Mouse (Mus musculus) testis, adult 2 months (tissue): Measurements from ENCODE around the gene Mlec. TPM values are rescaled to one million over a fixed set of nuclear protein-coding genes. Genes with fewer than 3 reads are reported as not detected.

Source experiments
- H3K27ac ChIP-seq: fragments of 200-500 bp; 2 replicates; pipeline ENCODE4 v1.5.1; 2012; ENCODE audit warnings: low read depth, low read length; ENCODE audit not compliant: control insufficient read depth, insufficient read depth
- H3K27me3 ChIP-seq: fragments of 200-500 bp; 2 replicates; pipeline ENCODE4 v1.6.1; 2012; ENCODE audit warnings: mild to moderate bottlenecking, low read length, moderate library complexity; ENCODE audit not compliant: control insufficient read depth, insufficient read depth
- H3K36me3 ChIP-seq: fragments of 200-500 bp; 2 replicates; pipeline ENCODE4 v1.6.1; 2012; ENCODE audit warnings: mild to moderate bottlenecking, low read length; ENCODE audit not compliant: control insufficient read depth, insufficient read depth
- H3K4me1 ChIP-seq: fragments of 200-500 bp; 2 replicates; pipeline ENCODE4 v1.6.1; 2012; ENCODE audit warnings: low read length; ENCODE audit not compliant: control insufficient read depth, insufficient read depth
- H3K4me3 ChIP-seq: fragments of 200-500 bp; 2 replicates; pipeline ENCODE4 v1.5.1; 2012; ENCODE audit warnings: low read depth, mild to moderate bottlenecking, low read length, moderate library complexity, mixed read lengths; ENCODE audit not compliant: control insufficient read depth
- CTCF ChIP-seq: fragments of 200-500 bp; IDR thresholded peaks from 2 replicates; pipeline ENCODE4 v1.5.1; 2012; ENCODE audit warnings: low read depth, mild to moderate bottlenecking, inconsistent platforms, low read length, moderate library complexity; ENCODE audit not compliant: control insufficient read depth, insufficient read depth, insufficient replicate concordance
- POLR2A ChIP-seq: fragments of 200-500 bp; IDR thresholded peaks from 2 replicates; pipeline ENCODE4 v1.6.1; 2012; ENCODE audit warnings: low read depth, mild to moderate bottlenecking, inconsistent platforms, low read length, moderate library complexity; ENCODE audit not compliant: control insufficient read depth
- polyA plus RNA-seq: library from polyadenylated mRNA; depleted of rRNA; stranded (reverse); fragments of >200 nt; gene quantifications from 2 replicates; pipeline ENCODE4 v1.2.3, GENCODE M21; 2012

Gene Mlec
- polyA plus RNA-seq, 1 experiment: 115 TPM

GRCm38 (mm10) chr5:115144471-115144870, 13.5 kb downstream of the Mlec start:
- TF ChIP-seq POLR2A (no peak), CTCF (no peak)
- Histone ChIP-seq H3K27me3 (no peaks in the 10 kb centered on the region), H3K4me3 (no peak overlapping the region), H3K4me1 (no peaks in the 10 kb centered on the region), H3K36me3 (no peaks in the 10 kb centered on the region; the same call in none of the 2 replicates), H3K27ac (no peak overlapping the region)

GRCm38 (mm10) chr5:115143552-115143951, 14.4 kb downstream of the Mlec start:
- H3K36me3 ChIP-seq: no peaks in the 10 kb centered on the region; the same call in none of the 2 replicates
- TF ChIP-seq POLR2A (no peak), CTCF (no peak)
- no peak overlapping the region for H3K27ac ChIP-seq
- no peaks in the 10 kb centered on the region for H3K27me3 ChIP-seq
- H3K4me3 ChIP-seq: no peak overlapping the region
- no peaks in the 10 kb centered on the region for H3K4me1 ChIP-seq

- Histone ChIP-seq H3K4me1 (no peaks in the 10 kb centered on the region), H3K27ac (no peak overlapping the region), H3K36me3 (no peaks in the 10 kb centered on the region), H3K4me3 (no peak overlapping the region), H3K27me3 (no peaks in the 10 kb centered on the region)
- TF ChIP-seq POLR2A: no peak
- no peak for TF ChIP-seq CTCF
Measured at GRCm38 (mm10) chr5:115142166-115142697, 15.7 kb downstream of the Mlec start.

- Histone ChIP-seq H3K27me3 (no peaks in the 10 kb centered on the region), H3K4me1 (no peaks in the 10 kb centered on the region), H3K4me3 (no peak overlapping the region), H3K27ac (no peak overlapping the region), H3K36me3 (no peaks in the 10 kb centered on the region)
- TF ChIP-seq CTCF (no peak), POLR2A (no peak)
Measured at GRCm38 (mm10) chr5:115140726-115141125, 17.3 kb downstream of the Mlec start.

GRCm38 (mm10) chr5:115139124-115139523, 18.9 kb downstream of the Mlec start:
- H3K4me3 ChIP-seq: no peak overlapping the region
- H3K4me1 ChIP-seq: peaks cover under 1% of the 10 kb centered on the region; the same call in 1 of the 2 replicates
- no peaks in the 10 kb centered on the region for H3K36me3 ChIP-seq
- no peaks in the 10 kb centered on the region for H3K27me3 ChIP-seq
- H3K27ac ChIP-seq: no peak overlapping the region
- TF ChIP-seq CTCF (no peak), POLR2A (no peak)

GRCm38 (mm10) chr5:115134234-115135165, 23.5 kb downstream of the Mlec start, which contains the start of gene Unc119b:
TSS of gene Unc119b (minus strand) at chr5:115134975.
- H3K4me1 ChIP-seq: peaks cover 6% of the 10 kb centered on the region
- TF ChIP-seq CTCF (no peak), POLR2A (peak; percentile 72)
- H3K36me3 ChIP-seq: no peaks in the 10 kb centered on the region; the same call in 1 of the 2 replicates
- H3K4me3 ChIP-seq: peak within 1 kb of the TSS; percentile 99
- H3K27me3 ChIP-seq: no peaks in the 10 kb centered on the region
- H3K27ac ChIP-seq: peak within 1 kb of the TSS; percentile 92

GRCm38 (mm10) chr5:115133358-115134066, 24.5 kb downstream of the Mlec start:
- H3K27ac ChIP-seq: no peak overlapping the region
- no peaks in the 10 kb centered on the region; the same call in 1 of the 2 replicates for H3K36me3 ChIP-seq
- H3K4me3 ChIP-seq: peak overlapping the region; percentile 99

More at GRCm38 (mm10) chr5:115133358-115134066, 24.5 kb downstream of the Mlec start:
- no peaks in the 10 kb centered on the region for H3K27me3 ChIP-seq
- peaks cover 6% of the 10 kb centered on the region for H3K4me1 ChIP-seq
- TF ChIP-seq POLR2A (no peak), CTCF (no peak)
